Mouse (Mus musculus): ENCODE results near the gene Osbpl3.
A peak's percentile ranks its signal among the peaks of the same experiment; 100 is the strongest.

The Osbpl3 gene

GRCm38 (mm10) chr6:50301121-50301520 lies 154.9 kb downstream of the Osbpl3 start:
- DNase-seq (ENCODE audit: extremely low spot score, low read depth, low spot score), result no peak

DNA sequence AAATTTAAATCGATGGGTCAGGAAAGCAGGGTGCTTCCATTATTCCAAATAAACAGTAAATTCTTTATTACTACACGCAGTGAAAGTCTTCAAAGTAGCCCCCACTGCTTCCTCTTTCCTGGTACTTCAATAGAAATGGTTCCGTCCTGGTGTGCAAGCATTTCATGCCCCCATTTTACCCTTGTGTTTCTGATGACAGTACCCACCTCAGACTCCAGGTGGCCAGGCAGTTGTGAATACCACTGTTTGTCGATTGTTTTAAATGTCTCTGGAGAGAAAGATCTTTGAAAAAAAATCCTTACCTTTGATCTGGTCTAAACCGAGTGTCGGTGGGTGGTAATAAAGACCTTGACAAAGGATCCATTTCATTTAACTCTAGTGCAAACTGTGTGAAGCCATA lies 155.4 kb downstream of the Osbpl3 start:
- DNase-seq (ENCODE audit: extremely low spot score, low read depth, low spot score), result no peak

DNA sequence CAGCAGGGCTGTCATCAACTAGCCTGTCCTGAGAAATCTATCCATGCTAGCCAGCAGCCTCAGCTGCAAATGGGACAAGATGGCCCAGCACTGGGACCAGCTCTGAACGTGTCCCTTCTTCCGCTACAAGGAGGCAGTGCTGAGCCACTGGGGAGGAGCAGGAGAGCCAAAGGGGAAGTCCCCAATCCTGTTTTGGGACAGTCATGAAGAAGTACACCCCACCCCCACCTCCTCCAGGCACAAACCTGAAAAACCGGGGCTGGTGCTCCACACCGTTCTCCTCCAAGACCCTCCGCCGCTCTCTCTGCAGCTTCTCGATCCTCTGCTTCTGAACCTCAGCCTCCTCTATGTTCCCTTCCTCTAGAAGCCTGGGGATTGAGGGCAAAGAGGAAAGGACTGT lies 156.9 kb downstream of the Osbpl3 start:
- no peak for DNase-seq (ENCODE audit: extremely low spot score, low read depth, low spot score)

- DNase-seq (ENCODE audit: extremely low spot score, low read depth, low spot score), result no peak
Measured at GRCm38 (mm10) chr6:50297671-50298070, 158.3 kb downstream of the Osbpl3 start.

GRCm38 (mm10) chr6:50295136-50295535 lies 160.9 kb downstream of the Osbpl3 start:
- DNase-seq (ENCODE audit: extremely low spot score, low read depth, low spot score), result no peak

GRCm38 (mm10) chr6:50294128-50294527 lies 161.9 kb downstream of the Osbpl3 start:
- peak; percentile 90 for DNase-seq (ENCODE audit: extremely low spot score, low read depth, low spot score)

DNA sequence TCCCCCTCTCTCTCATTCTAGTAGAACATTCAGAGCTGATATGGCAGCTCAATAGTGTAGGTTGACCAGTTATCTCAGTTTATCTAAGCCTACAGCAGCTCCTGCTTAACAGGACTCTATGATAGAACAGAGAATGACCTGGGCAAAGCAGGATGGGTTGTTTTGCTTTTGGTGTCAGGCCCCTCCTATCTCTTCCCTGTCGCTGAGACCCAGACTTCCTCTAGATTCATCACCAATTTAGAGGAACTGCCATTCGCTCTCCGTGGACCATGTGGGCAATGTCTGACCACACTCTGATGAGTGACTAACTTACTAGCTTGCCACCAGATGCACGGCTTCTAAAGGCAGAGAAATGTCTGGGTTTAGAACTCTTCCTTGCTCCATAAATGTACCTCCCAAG lies 164.4 kb downstream of the Osbpl3 start:
- no peak for DNase-seq (ENCODE audit: extremely low spot score, low read depth, low spot score)

DNA sequence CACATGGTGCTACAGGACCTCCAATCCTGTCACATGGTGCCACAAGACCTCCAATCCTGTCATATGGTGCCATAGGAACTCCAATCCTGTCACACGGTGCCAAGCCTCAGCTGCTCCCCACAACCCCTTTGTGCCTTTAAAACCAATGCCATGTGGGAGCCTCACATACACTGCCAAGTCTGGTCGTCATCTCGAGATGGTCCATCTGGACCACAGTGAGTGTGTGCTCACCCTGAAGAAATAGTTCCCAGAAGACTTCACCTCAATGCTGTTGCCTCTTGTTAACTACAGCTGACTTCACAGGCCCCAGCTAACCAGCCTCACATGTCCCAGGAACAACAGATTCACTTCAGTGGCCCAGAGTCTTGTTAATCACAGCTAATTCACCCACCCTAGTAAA lies 169.1 kb downstream of the Osbpl3 start:
- no peak for DNase-seq (ENCODE audit: extremely low spot score, low read depth, low spot score)

DNA sequence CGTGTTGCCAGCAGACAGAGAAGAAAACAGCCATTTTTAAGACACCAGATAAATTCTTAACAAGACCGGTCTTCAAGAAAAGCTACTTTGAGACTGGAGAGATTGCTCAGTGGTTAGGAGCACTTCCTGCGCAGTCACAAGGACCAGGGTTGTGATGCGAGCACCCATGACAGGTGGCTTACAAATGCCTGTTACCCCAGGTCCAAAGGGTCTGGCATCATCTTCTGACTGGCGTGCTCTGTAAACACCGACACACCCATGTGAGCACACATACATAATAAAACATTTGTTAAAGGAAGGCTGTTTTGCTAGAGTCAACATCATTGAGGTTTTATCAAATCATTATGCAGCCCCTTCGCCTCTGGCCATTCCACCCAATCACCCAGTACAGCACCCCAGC lies 176.4 kb downstream of the Osbpl3 start:
- DNase-seq (ENCODE audit: extremely low spot score, low read depth, low spot score), result no peak

GRCm38 (mm10) chr6:50273947-50274346 lies 182.1 kb downstream of the Osbpl3 start:
- no peak for DNase-seq (ENCODE audit: extremely low spot score, low read depth, low spot score)

GRCm38 (mm10) chr6:50273416-50273815 lies 182.6 kb downstream of the Osbpl3 start:
- DNase-seq (ENCODE audit: extremely low spot score, low read depth, low spot score), result no peak

- DNase-seq (ENCODE audit: extremely low spot score, low read depth, low spot score), result no peak
Measured at GRCm38 (mm10) chr6:50263670-50264069, 192.3 kb downstream of the Osbpl3 start, which contains the start of gene Gsdme. Gene Gsdme (minus strand): TSS chr6:50263862.

GRCm38 (mm10) chr6:50262310-50262709 lies 193.7 kb downstream of the Osbpl3 start:
- no peak for DNase-seq (ENCODE audit: extremely low spot score, low read depth, low spot score)

GRCm38 (mm10) chr6:50261922-50262261 lies 194.1 kb downstream of the Osbpl3 start:
- no peak for DNase-seq (ENCODE audit: extremely low spot score, low read depth, low spot score)

- peak; percentile 33 for DNase-seq (ENCODE audit: extremely low spot score, low read depth, low spot score)
Measured at GRCm38 (mm10) chr6:50261201-50261921, 194.6 kb downstream of the Osbpl3 start.

DNA sequence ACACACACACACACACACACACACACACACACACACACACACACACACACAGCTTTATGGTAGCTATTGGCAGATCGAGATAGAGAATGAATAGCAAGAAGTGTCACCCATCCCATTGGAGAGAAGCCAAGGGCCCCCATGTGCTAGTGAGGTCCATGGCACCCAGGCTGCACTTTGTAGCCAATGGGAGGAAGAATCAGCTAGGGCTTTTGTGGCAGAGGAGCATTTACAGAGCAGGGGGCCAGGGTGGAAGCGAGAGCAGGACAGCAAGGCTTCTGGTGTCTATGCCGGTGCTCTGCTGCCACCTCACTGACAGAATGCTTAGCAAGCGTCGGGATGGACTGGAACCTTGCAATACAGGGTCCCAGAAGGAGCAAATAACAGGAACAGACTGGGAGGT lies 200.6 kb downstream of the Osbpl3 start:
- no peak for DNase-seq (ENCODE audit: extremely low spot score, low read depth, low spot score)

- no peak for DNase-seq (ENCODE audit: extremely low spot score, low read depth, low spot score)
Measured at GRCm38 (mm10) chr6:50254723-50255184, 201.2 kb downstream of the Osbpl3 start.

GRCm38 (mm10) chr6:50252690-50253089 lies 203.3 kb downstream of the Osbpl3 start:
- DNase-seq (ENCODE audit: extremely low spot score, low read depth, low spot score), result no peak

DNA sequence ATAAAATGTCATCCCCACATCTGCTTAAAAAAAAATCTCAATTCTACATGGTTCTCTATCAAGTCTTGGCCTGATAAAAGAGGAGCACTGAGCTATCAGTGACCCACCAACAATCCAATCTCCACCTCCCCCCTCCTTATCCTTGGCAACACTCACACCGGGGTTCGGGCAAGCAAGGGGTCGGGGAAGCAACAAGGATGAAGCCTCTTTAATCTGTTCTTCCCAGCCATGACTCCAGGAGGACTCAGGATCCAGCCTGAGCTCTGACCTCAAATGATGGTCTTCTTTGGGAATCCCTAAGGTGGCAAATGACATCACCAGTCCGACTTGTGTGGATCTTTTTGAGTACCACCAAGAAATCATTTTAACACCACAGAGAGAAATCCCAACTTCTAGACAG lies 208.2 kb downstream of the Osbpl3 start:
- no peak for DNase-seq (ENCODE audit: extremely low spot score, low read depth, low spot score)

GRCm38 (mm10) chr6:50247356-50247755 lies 208.6 kb downstream of the Osbpl3 start:
- no peak for DNase-seq (ENCODE audit: extremely low spot score, low read depth, low spot score)

DNA sequence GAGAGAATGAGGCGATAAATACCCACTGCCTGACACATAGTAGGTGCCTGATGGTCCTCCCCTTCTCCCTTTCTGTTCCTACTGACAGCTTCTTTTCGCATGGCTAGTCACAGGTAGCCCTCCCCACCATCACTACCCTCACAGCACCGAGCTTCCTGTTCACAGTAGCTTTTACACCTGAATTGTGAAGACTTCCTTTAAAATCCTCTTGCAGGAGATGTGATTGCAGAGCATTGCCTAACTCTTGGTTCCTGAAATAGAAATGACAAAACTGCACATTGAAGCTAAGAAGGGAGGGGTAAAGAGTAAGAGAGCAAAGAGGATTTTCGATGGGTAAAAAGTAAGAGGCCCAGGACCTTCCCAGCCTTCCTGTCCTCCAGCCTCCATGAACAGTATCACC lies 211.0 kb downstream of the Osbpl3 start:
- DNase-seq (ENCODE audit: extremely low spot score, low read depth, low spot score), result no peak

DNA sequence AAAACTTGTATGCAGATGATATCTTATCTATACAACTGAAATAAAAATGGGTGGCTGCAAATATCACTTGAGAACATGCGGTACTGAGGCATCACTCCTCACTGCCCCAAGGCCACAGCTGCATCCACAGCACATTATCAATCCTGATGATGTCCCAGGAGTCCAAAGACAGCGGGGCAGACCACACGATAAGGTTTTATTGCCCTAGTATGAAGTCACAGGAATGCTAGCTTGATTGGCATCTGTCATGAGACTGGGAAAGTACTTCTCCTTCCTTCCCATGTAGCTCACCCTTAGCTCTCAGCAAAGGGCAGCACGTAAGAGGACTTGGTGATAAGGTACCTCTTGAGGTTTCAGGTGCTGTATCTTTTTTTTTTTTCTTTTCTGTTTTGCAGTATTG lies 211.9 kb downstream of the Osbpl3 start:
- DNase-seq (ENCODE audit: extremely low spot score, low read depth, low spot score), result no peak

All from hindlimb bud, embryonic 11.5 days (tissue).